Comparison of ENCODE assay signal across 21 mouse cellular contexts in genomic region chr1:118511738-118512530, GRCm38 (mm10).
DNase-seq lines count a peak whose midpoint lies in the region; ATAC-seq lines count a peak whose summit lies in the region.
"Had no signal": no experiment of that assay in that cellular context is flagged by ENCODE, and none has a peak within 500 bp of the region (broad histone marks: within the 10 kb centered on the region; RNA-seq: fewer than 3 reads in every experiment).

No protein-coding gene starts in this region.

- ATAC-seq in heart, embryonic 11.5 days (replicated peaks; ENCODE audit: insufficient number of reproducible peaks, low FRiP score, low TSS enrichment): no peak
- ATAC-seq in heart, embryonic 16.5 days (replicated peaks; ENCODE audit: extremely low read depth, insufficient read depth, low FRiP score): no peak
- ATAC-seq: CD4-positive, CD25-positive, alpha-beta regulatory T cell, adult 4 months; forebrain, embryonic 15.5 days; intestine, embryonic 15.5 days had no signal

- 87% methylated on average over 8 of the region's 8 CpGs for WGBS in heart, embryonic 11.5 days (ENCODE audit: insufficient replicate concordance)
- WGBS in heart, embryonic 16.5 days: 92% methylated on average over 8 of the region's 8 CpGs

- H3K4me2 ChIP-seq in heart, embryonic 11.5 days: no peak overlapping the region
- no peak overlapping the region for H3K4me2 ChIP-seq in heart, embryonic 16.5 days (ENCODE audit: low read depth, low read length)
- H3K4me2 ChIP-seq: embryonic facial prominence, embryonic 12.5 days; forebrain, embryonic 15.5 days; hindbrain, embryonic 14.5 days; intestine, embryonic 15.5 days had no signal

- no peaks in the 10 kb centered on the region for H3K4me1 ChIP-seq in heart, embryonic 11.5 days (ENCODE audit: control insufficient read depth, insufficient read depth, low read length)
- no peaks in the 10 kb centered on the region for H3K4me1 ChIP-seq in heart, embryonic 16.5 days (ENCODE audit: control insufficient read depth, insufficient read depth, low read length)
- H3K4me1 ChIP-seq: embryonic facial prominence, embryonic 12.5 days; forebrain, embryonic 15.5 days; hindbrain, embryonic 10.5 days; intestine, embryonic 15.5 days had no signal

- DNase-seq in adrenal gland, adult 2 months: peak; percentile 54
- DNase-seq in adrenal gland, postnatal 14 days: no peak
- no peak for DNase-seq in heart, postnatal 36 days
- DNase-seq in heart, postnatal 25 days (ENCODE audit: low spot score): no peak
- DNase-seq in lung, postnatal 36 days: peak; percentile 28
- no peak for DNase-seq in left cerebral cortex, adult 8-10 months (ENCODE audit: low spot score in 2 of 2)
- DNase-seq: B cell, adult 2 months; cerebellum, adult 11-12 months; cerebellum, adult 9-10 months; cerebellum, postnatal 25 days; gastrocnemius, postnatal 10 days; kidney, adult 18-20 months had no signal

- no peak overlapping the region for H3K4me3 ChIP-seq in heart, embryonic 11.5 days (ENCODE audit: low read depth, low read length)
- no peak overlapping the region for H3K4me3 ChIP-seq in heart, embryonic 16.5 days (ENCODE audit: low read length)
- H3K4me3 ChIP-seq: embryonic facial prominence, embryonic 12.5 days; forebrain, embryonic 15.5 days; hindbrain, embryonic 10.5 days; intestine, embryonic 15.5 days had no signal

- no peak overlapping the region for H3K9ac ChIP-seq in heart, embryonic 11.5 days (ENCODE audit: low read depth, low read length)
- H3K9ac ChIP-seq in heart, embryonic 16.5 days (ENCODE audit: low read length): no peak overlapping the region
- H3K9ac ChIP-seq: embryonic facial prominence, embryonic 12.5 days; forebrain, embryonic 15.5 days; hindbrain, embryonic 14.5 days; intestine, embryonic 15.5 days had no signal

- intact Hi-C loops in heart, postnatal 36 days (cut with DNase I): no loop called here
- intact Hi-C loops in heart, postnatal 25 days (cut with DNase I): no loop called here

- H3K36me3 ChIP-seq in heart, embryonic 11.5 days (ENCODE audit: control insufficient read depth, insufficient read depth, low read length): peaks cover 49% of the 10 kb centered on the region
- peaks cover 73% of the 10 kb centered on the region for H3K36me3 ChIP-seq in heart, embryonic 16.5 days (ENCODE audit: control insufficient read depth, insufficient read depth)

- H3K9me3 ChIP-seq in heart, embryonic 11.5 days (replicated peaks; ENCODE audit: control insufficient read depth, low read length): no peaks in the 10 kb centered on the region
- H3K9me3 ChIP-seq in heart, embryonic 16.5 days (replicated peaks; ENCODE audit: control insufficient read depth, low read length): no peaks in the 10 kb centered on the region
- H3K9me3 ChIP-seq: embryonic facial prominence, embryonic 12.5 days; forebrain, embryonic 15.5 days; G1E; hindbrain, embryonic 10.5 days; intestine, embryonic 15.5 days had no signal

- H3K27me3 ChIP-seq in heart, embryonic 11.5 days (ENCODE audit: control insufficient read depth, insufficient read depth, low read length): no peaks in the 10 kb centered on the region
- no peaks in the 10 kb centered on the region for H3K27me3 ChIP-seq in heart, embryonic 16.5 days (ENCODE audit: control insufficient read depth, insufficient read depth, low read length)
- H3K27me3 ChIP-seq: embryonic facial prominence, embryonic 12.5 days; forebrain, embryonic 15.5 days; intestine, embryonic 15.5 days had no signal

- H3K27ac ChIP-seq in heart, embryonic 11.5 days (ENCODE audit: low read depth, low read length): 0 out of 2 replicates have a peak overlapping the region, but pooled peaks have one; percentile 65
- peak overlapping the region; percentile 75 for H3K27ac ChIP-seq in heart, embryonic 16.5 days (ENCODE audit: low read length)
- H3K27ac ChIP-seq: embryonic facial prominence, embryonic 12.5 days; forebrain, embryonic 15.5 days; hindbrain, embryonic 10.5 days; hindbrain, embryonic 14.5 days; intestine, embryonic 15.5 days had no signal

Comparison
In these comparisons a context has a peak if more than half of its experiments do, and no peak if none do; other contexts are left out.
1. DNase-seq: peak in adrenal gland, adult 2 months (single experiment) and lung, postnatal 36 days (single experiment); none in adrenal gland, postnatal 14 days (single experiment), heart, postnatal 36 days (0 of 2), heart, postnatal 25 days (single experiment) and left cerebral cortex, adult 8-10 months (0 of 2).